Mouse (Mus musculus) hindbrain, embryonic 10.5 days (tissue): ENCODE results near the gene Bace2. TPM values are rescaled to one million over a fixed set of nuclear protein-coding genes. Genes with fewer than 3 reads are reported as not detected.
A peak's percentile ranks its signal among the peaks of the same experiment; 100 is the strongest.

ENCODE experiments used
- DNase-seq: peaks from one replicate; pipeline ENCODE4 v3.0.0-alpha.2; 2017; ENCODE audit warnings: low spot score
- H3K27ac ChIP-seq: fragments of 300-500 bp; sonication (generic); 2 replicates; pipeline ENCODE4 v1.5.1; 2016; ENCODE audit warnings: mild to moderate bottlenecking, moderate library complexity
- H3K27me3 ChIP-seq: fragments of 300-500 bp; sonication (generic); 2 replicates; pipeline ENCODE4 v1.6.1; 2016; ENCODE audit warnings: mild to moderate bottlenecking; ENCODE audit not compliant: poor library complexity, insufficient read depth, severe bottlenecking
- H3K36me3 ChIP-seq: fragments of 300-500 bp; sonication (generic); 2 replicates; pipeline ENCODE4 v1.6.1; 2016; ENCODE audit warnings: mild to moderate bottlenecking, moderate library complexity
- H3K4me1 ChIP-seq: fragments of 300-500 bp; sonication (generic); replicated peaks from 2 replicates; pipeline ENCODE4 v1.6.1; 2016; ENCODE audit warnings: mild to moderate bottlenecking
- H3K4me3 ChIP-seq: fragments of 300-500 bp; sonication (generic); 2 replicates; pipeline ENCODE4 v1.5.1; 2016; ENCODE audit warnings: mild to moderate bottlenecking, moderate library complexity
- H3K9me3 ChIP-seq: fragments of 300-500 bp; sonication (generic); 2 replicates; pipeline ENCODE4 v1.6.1; 2016; ENCODE audit warnings: mild to moderate bottlenecking, moderate library complexity
- WGBS: fragments of 180-500 bp; shearing (Covaris S2); methylation state at CpG from one replicate; pipeline ENCODE4 v1.1.7; 2016; 5-methylcytosine and 5-hydroxymethylcytosine counted together
- polyA plus RNA-seq: library from polyadenylated mRNA; unstranded; fragments of >200 nt; fragmentation: Nextera tagmentation; extraction: Ambion mirVana; gene quantifications from 2 replicates; pipeline ENCODE4 v1.2.1, GENCODE M21; 2016

Gene Bace2
- polyA plus RNA-seq, 1 experiment from 2014 or later, result 1.8 TPM

DNA sequence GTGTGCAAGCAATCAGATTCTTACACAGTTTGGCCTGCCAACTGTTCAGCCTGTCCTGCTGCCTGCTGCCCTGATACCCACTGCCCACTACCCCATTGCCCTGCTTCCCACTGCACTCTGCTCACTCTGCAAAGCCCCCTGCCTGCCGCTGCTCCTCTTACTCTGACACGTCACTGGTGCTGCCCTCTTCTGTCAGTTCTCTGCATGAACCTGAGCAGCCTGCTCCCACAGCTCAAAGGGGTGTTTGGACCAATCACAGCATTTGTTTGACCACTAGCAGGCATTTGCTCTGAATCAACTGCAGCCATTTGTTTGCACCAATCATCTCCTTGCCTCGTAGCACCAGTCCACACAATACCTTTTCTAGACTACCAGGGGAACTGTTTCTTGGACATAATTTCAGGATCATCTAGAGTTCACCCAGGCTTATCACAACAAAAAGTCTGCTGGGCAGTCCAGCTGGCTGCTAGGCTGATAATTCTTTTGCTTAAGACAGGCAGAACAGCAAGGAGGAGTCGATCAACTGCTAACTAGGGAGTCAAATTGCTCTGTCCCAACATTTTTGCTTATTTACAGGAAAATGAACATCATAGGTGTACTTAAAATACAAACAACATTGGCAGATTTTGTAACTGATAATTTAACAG, 61.5 kb downstream of the Bace2 start:
- Histone ChIP-seq H3K27ac (no peak overlapping the region), H3K27me3 (no peaks in the 10 kb centered on the region), H3K4me1 (no peaks in the 10 kb centered on the region), H3K4me3 (no peak overlapping the region), H3K9me3 (no peaks in the 10 kb centered on the region), H3K36me3 (no peaks in the 10 kb centered on the region)
- 20% methylated on average over 4 of the region's 4 CpGs for WGBS
- DNase-seq, result peak; percentile 75

DNA sequence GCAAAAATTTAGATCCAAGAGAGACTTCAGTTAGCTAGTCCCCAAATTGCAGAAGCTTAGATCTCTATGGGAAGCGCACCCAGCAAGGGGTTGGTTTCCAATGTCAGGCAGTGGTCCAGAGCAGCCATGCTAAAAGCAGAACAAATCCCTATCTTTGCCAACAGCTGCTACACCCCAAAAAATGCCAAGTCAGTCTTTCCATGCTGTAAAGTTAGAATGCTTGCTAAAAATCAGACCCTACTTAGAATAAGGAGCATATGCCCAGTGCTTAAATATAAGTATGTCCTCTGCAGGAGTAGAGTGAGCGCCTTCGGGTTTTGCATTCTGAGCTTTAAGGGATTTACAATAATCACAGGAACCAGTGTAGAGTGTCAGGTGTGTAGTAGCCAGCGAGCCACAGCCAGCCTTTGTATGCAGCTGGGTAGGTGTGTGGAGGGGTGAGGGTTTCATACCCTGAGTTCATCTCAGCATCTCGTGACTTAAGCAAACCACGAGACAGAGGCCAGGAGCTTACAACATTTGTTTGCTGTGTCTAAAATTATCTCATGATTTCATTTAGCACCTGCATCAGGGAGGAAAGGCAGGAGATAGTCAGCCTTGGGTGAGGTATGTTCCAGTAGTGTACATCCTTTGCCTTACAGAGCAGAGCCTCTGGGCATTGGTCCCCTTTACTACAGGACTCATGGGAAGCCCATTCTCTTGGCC, 62.4 kb downstream of the Bace2 start:
- no peaks in the 10 kb centered on the region for H3K27me3 ChIP-seq
- no peaks in the 10 kb centered on the region for H3K36me3 ChIP-seq
- 91% methylated on average over 6 of the region's 6 CpGs for WGBS
- no peak overlapping the region for H3K27ac ChIP-seq
- no peaks in the 10 kb centered on the region for H3K9me3 ChIP-seq
- H3K4me1 ChIP-seq, result no peaks in the 10 kb centered on the region
- no peak for DNase-seq
- no peak overlapping the region for H3K4me3 ChIP-seq

DNA sequence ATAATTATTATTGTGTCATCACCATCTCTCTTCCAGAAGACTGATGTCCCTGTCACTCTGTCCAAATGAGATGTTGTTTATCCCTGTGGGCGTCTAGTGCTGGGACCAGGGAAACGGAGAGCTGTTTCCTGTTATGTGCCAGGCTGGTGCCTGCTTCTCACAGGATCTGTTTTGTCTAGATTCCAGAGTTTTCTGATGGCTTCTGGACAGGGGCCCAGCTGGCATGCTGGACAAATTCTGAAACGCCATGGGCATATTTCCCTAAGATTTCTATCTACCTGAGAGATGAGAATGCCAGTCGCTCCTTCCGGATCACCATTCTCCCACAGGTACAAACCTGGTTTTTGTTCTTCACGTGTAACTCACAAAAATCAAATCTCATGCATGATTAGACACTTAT, 65.1 kb downstream of the Bace2 start:
- Histone ChIP-seq H3K27me3 (no peaks in the 10 kb centered on the region), H3K36me3 (no peaks in the 10 kb centered on the region), H3K4me1 (no peaks in the 10 kb centered on the region), H3K9me3 (no peaks in the 10 kb centered on the region), H3K27ac (no peak overlapping the region), H3K4me3 (no peak overlapping the region)
- DNase-seq, result no peak
- WGBS, result 85% methylated on average over 6 of the region's 6 CpGs

DNA sequence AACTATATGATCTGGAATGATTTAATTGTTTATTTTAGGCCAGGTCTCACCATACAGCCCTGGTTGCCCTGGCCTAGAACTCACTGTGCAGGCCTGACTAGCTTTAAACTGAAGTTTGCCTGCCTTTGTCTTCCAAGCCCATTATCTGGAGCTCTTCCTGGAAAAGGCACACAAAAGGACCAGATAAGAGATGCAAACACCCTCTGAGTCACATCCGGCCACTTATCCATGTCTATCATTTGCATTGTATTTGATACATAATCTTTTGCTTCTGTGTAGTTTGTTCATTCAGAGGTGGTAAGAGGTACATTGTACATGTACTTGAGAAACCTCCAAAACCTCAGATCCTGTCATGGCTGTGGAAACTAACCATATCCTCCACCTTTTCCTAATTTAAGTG, 67.1 kb downstream of the Bace2 start:
- WGBS, result 91% methylated on average over 1 of the region's 1 CpGs
- Histone ChIP-seq H3K9me3 (no peaks in the 10 kb centered on the region), H3K36me3 (no peaks in the 10 kb centered on the region)

DNA sequence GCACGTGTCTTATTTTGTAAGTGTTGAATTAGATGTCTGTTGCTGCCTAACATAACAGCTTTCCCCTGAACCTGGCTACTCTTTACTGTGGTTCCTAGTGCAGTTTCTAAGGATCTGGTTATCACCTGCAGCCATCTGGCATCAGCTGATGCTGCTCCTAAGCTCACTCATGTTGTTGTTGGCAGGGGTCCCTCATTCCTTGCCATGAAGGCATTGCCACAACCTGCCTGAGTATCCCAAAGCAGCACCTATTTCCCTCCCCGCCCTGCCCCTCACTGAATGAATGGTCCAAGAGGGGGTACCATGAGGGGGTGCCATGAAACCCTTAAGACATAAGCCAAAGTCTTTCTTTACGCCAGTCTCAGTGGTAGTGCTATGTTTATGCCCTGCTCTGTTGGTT, 71.5 kb downstream of the Bace2 start:
- no peaks in the 10 kb centered on the region for H3K36me3 ChIP-seq
- WGBS, result 81% methylated on average over 3 of the region's 3 CpGs
- no peaks in the 10 kb centered on the region for H3K9me3 ChIP-seq
- H3K4me3 ChIP-seq, result no peak overlapping the region
- H3K27ac ChIP-seq, result no peak overlapping the region
- no peak for DNase-seq
- no peaks in the 10 kb centered on the region for H3K4me1 ChIP-seq
- H3K27me3 ChIP-seq, result no peaks in the 10 kb centered on the region

More for the DNA sequence above, 67.1 kb downstream of the Bace2 start:
- no peak for DNase-seq
- H3K27me3 ChIP-seq, result no peaks in the 10 kb centered on the region
- H3K4me3 ChIP-seq, result no peak overlapping the region
- H3K4me1 ChIP-seq, result no peaks in the 10 kb centered on the region
- no peak overlapping the region for H3K27ac ChIP-seq

DNA sequence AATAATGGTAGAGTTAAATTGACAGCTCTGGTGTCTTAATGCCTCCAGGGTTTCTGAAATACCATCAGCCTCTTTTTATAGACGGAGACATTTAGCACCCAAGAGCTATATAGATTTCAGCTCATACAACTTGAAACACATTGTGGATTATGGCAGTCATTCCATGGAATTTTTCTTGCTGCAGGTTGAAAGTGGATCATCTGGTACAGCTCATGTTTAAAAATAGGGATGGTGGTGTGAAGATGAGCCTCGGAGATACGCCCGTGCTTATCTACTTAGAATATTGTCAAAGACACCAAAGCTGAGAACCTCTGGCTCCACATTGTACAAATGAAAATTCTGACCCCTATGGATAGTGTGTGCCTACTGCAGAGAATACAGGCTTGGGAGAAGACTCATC, 73.5 kb downstream of the Bace2 start:
- H3K9me3 ChIP-seq, result no peaks in the 10 kb centered on the region
- DNase-seq, result no peak
- 95% methylated on average over 4 of the region's 4 CpGs for WGBS
- H3K4me3 ChIP-seq, result no peak overlapping the region
- H3K4me1 ChIP-seq, result no peaks in the 10 kb centered on the region
- H3K27me3 ChIP-seq, result no peaks in the 10 kb centered on the region
- H3K27ac ChIP-seq, result no peak overlapping the region
- no peaks in the 10 kb centered on the region for H3K36me3 ChIP-seq

DNA sequence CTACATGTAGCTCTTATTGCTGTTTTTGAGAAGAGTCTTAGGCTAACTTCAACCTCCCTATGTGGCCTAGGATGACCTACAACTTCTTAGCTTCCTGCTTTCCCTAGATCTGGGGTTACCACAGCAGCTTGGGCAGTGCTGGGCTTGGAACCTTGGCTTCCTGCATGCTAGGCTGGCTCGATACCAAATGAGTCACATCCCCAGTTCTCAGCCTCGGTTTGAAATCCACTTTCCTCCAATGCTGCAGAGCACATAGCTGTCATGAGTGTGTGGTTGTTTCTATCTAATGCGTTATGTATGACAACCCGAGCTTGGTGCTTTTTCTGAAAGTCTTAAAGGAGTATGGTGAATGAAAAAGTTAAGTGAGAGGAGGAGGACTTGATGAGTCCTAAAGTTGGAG, 74.8 kb downstream of the Bace2 start:
- Histone ChIP-seq H3K9me3 (no peaks in the 10 kb centered on the region), H3K27me3 (no peaks in the 10 kb centered on the region), H3K4me1 (no peaks in the 10 kb centered on the region), H3K4me3 (no peak overlapping the region), H3K36me3 (no peaks in the 10 kb centered on the region), H3K27ac (no peak overlapping the region)
- no peak for DNase-seq
- WGBS, result 83% methylated on average over 4 of the region's 4 CpGs

DNA sequence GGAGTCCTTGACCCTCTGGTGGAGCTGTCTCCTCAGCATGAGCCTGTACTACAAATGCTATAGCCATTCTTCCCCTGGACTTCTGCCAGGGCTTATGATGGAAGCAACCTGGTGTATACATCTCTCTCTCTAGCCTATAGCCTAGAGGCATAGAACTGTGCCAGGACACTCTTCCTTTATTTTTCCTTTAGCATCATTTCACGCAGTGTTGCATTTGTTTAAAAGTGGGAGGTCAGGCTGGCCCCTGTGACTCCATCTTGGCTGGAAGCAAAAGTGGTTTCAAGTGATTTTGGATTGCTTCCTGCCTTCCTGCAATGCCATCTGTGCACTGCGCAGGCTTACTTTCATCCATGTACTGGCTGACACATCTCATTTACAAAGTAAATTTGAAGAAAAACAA, 77.7 kb downstream of the Bace2 start:
- no peaks in the 10 kb centered on the region for H3K9me3 ChIP-seq
- WGBS, result 88% methylated on average over 2 of the region's 2 CpGs
- H3K4me1 ChIP-seq, result no peaks in the 10 kb centered on the region
- no peaks in the 10 kb centered on the region for H3K36me3 ChIP-seq
- H3K27ac ChIP-seq, result no peak overlapping the region
- H3K4me3 ChIP-seq, result no peak overlapping the region
- DNase-seq, result no peak
- no peaks in the 10 kb centered on the region for H3K27me3 ChIP-seq

DNA sequence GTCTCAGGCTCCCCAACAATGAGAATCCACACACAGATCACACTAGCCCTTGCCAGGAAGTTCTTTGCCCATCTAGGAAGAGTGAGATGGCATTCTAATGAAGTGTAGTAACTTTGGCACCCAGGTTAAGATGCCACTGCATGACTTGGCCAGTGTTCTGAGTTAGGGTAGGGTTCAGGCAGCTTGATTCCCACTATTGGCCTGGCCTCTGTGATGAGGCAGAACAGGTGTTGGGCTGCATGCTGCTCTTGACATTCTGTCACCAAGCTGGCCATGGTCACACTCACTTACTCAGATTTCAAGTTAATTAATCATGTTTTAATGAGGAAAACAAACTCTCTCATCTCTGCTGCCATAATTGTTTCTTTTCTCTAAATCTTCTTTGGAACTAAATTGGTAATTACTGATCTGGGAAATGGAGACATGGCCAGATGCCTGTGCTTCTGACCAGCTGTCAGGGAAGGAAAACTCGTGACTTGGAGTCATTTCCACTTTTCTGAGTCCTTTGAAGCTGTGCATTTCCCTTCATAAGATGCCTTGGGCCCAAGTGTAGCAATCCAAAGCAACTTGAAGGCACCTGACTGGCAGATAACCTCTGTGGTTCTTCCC, 81.0 kb downstream of the Bace2 start:
- no peaks in the 10 kb centered on the region for H3K36me3 ChIP-seq
- no peaks in the 10 kb centered on the region for H3K27me3 ChIP-seq
- no peaks in the 10 kb centered on the region for H3K9me3 ChIP-seq
- 56% methylated on average over 1 of the region's 1 CpGs for WGBS
- no peaks in the 10 kb centered on the region for H3K4me1 ChIP-seq
- no peak for DNase-seq
- H3K4me3 ChIP-seq, result no peak overlapping the region
- no peak overlapping the region for H3K27ac ChIP-seq

DNA sequence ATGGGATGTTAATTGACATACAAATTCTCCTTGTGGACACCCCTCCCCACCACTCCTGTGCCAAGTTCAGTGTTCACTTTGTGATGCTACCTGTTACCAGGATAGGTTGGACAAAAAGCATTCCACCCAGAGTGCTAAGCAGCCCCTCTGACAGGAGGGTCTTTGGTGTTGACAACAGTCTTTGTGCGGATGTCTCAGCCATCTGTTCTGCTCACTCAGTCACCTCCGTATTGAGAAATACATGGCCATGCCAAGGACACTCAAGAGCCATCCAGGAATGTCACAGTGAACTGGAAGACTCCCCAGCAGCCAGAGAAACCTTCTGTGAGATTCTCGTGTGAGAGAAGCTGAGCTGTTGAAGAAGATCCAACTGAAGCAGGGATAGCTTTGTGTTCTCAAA, 81.6 kb downstream of the Bace2 start:
- Histone ChIP-seq H3K9me3 (no peaks in the 10 kb centered on the region), H3K27me3 (no peaks in the 10 kb centered on the region), H3K4me3 (no peak overlapping the region), H3K36me3 (no peaks in the 10 kb centered on the region), H3K4me1 (no peaks in the 10 kb centered on the region), H3K27ac (no peak overlapping the region)
- DNase-seq, result no peak
- WGBS, result 79% methylated on average over 3 of the region's 3 CpGs

DNA sequence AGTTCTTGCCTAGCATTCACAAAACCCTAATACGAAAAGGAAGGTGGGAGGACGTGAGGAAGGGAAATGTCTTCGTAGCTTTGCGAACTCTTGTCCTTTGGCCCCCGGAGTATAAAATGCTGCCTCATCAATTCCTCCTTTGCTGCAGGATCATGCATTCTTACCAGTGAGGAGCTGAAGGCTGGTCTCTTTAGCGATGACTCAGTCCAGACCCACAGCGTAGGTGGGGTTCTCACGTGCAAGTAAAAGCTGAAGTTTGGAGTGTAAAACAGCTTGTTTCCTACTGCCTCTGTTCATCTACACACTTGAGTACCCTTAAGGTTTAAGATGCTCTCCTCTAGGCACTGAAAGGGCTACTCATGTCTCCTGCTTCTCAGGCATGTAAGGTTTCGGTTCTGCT, 85.4 kb downstream of the Bace2 start:
- no peak overlapping the region for H3K4me3 ChIP-seq
- no peak for DNase-seq
- H3K9me3 ChIP-seq, result no peaks in the 10 kb centered on the region
- H3K27ac ChIP-seq, result no peak overlapping the region
- no peaks in the 10 kb centered on the region for H3K27me3 ChIP-seq
- WGBS, result 88% methylated on average over 9 of the region's 9 CpGs
- H3K36me3 ChIP-seq, result no peaks in the 10 kb centered on the region
- H3K4me1 ChIP-seq, result no peaks in the 10 kb centered on the region

DNA sequence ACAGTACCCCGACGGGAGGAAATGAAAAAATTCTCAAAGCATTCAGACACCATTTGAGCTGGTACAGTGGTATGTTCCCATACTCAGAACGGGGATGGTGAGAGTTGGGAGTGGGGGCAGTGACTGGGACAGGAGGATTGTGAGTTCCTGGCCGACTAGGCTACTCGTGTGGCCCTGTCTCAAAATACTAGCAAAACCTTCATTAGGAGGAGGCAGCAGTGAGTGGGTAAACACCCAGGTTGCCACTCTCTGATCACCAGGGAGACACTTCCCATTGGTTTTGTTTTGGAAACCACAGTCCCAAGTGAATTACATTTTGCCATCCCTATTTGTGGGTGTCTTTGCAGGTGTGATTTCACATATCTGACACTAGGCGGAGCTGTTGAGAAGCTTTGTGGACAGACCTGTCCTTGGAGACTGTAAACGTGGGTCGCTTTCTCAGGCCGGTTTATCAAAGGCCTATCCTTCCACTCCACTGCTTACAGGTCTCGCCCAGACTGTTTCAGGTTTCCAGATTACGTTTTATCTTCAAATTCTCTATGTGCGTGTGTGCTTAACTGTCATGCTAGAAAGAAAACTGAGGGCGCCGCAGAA, 87.2 kb downstream of the Bace2 start:
- Histone ChIP-seq H3K9me3 (no peaks in the 10 kb centered on the region), H3K36me3 (no peaks in the 10 kb centered on the region), H3K27me3 (no peaks in the 10 kb centered on the region), H3K4me3 (no peak overlapping the region), H3K27ac (no peak overlapping the region), H3K4me1 (no peaks in the 10 kb centered on the region)
- WGBS, result 53% methylated on average over 14 of the region's 14 CpGs
- peak; percentile 44 for DNase-seq

DNA sequence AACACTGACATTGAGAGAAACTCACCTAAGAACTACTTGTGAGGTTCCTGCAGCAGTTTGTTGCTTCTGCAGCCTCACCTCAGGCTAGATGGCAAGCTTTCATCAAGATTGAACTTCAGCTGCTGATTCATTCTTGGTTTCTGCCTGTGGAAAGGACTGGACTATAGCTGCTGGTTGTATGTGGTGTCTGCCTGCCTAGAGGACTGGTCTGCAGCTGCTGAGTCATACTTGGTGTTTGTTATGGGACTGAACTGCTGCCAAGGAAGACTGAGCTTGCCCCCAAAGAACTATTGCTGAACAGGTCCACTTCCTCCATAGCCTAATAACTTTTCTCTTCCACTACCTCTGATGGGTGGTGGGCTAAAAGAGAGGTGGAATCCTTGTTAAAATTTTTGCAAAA, 90.8 kb downstream of the Bace2 start:
- Histone ChIP-seq H3K9me3 (no peaks in the 10 kb centered on the region), H3K27me3 (no peaks in the 10 kb centered on the region), H3K4me1 (no peaks in the 10 kb centered on the region), H3K4me3 (no peak overlapping the region), H3K36me3 (no peaks in the 10 kb centered on the region), H3K27ac (no peak overlapping the region)
- DNase-seq, result no peak
